Mouse (Mus musculus) kidney, embryonic 14.5 days (tissue): ENCODE measurements around the gene Upk1b. TPM values are rescaled to one million over a fixed set of nuclear protein-coding genes. Genes with fewer than 3 reads are reported as not detected.

Experiments
- ATAC-seq: fragments of 200-750 bp; cut with Nextera tagmentation; 2 replicates; pipeline ENCODE4 v1.8.0; 2017; ENCODE audit warnings: moderate number of reproducible peaks, mild to moderate bottlenecking, moderate TSS enrichment, moderate library complexity; ENCODE audit not compliant: low FRiP score, low TSS enrichment
- H3K27ac ChIP-seq: fragments of 300-500 bp; sonication (generic); 2 replicates; pipeline ENCODE4 v1.5.1; 2014; ENCODE audit warnings: low read depth, mild to moderate bottlenecking, low read length, moderate library complexity, mixed read lengths
- H3K27me3 ChIP-seq: fragments of 300-500 bp; sonication (generic); 2 replicates; pipeline ENCODE4 v1.6.1; 2014; ENCODE audit warnings: mild to moderate bottlenecking, low read length; ENCODE audit not compliant: control insufficient read depth, insufficient read depth
- H3K36me3 ChIP-seq: fragments of 300-500 bp; sonication (generic); 2 replicates; pipeline ENCODE4 v1.6.1; 2014; ENCODE audit warnings: low read length, mixed read lengths; ENCODE audit not compliant: control insufficient read depth, insufficient read depth
- H3K4me1 ChIP-seq: fragments of 300-500 bp; sonication (generic); 2 replicates; pipeline ENCODE4 v1.6.1; 2014; ENCODE audit warnings: low read length, mixed read lengths; ENCODE audit not compliant: control insufficient read depth, insufficient read depth
- H3K4me2 ChIP-seq: fragments of 300-500 bp; sonication (generic); replicated peaks from 2 replicates; pipeline ENCODE4 v1.6.1; 2014; ENCODE audit warnings: low read depth, mild to moderate bottlenecking, low read length
- H3K4me3 ChIP-seq: fragments of 300-500 bp; sonication (generic); 2 replicates; pipeline ENCODE4 v1.5.1; 2014; ENCODE audit warnings: mild to moderate bottlenecking, low read length
- H3K9ac ChIP-seq: fragments of 300-500 bp; sonication (generic); 2 replicates; pipeline ENCODE4 v1.6.1; 2014; ENCODE audit warnings: low read depth, mild to moderate bottlenecking, low read length, moderate library complexity
- H3K9me3 ChIP-seq: fragments of 300-500 bp; sonication (generic); 2 replicates; pipeline ENCODE4 v1.6.1; 2016; ENCODE audit warnings: low read length; ENCODE audit not compliant: control insufficient read depth
- WGBS: fragments of 180-500 bp; shearing (Covaris S2); extraction: QIAGEN DNeasy Blood & Tissue Kit; methylation state at CpG from one replicate; pipeline ENCODE4 v1.1.7; 2014; 5-methylcytosine and 5-hydroxymethylcytosine counted together
- polyA plus RNA-seq: library from polyadenylated mRNA; unstranded; fragments of >200 nt; fragmentation: Nextera tagmentation; extraction: Ambion mirVana; gene quantifications from 2 replicates; pipeline ENCODE4 v1.2.1, GENCODE M21; 2014

Gene Upk1b
- polyA plus RNA-seq, 1 experiment from 2014 or later = 2.2 TPM

DNA sequence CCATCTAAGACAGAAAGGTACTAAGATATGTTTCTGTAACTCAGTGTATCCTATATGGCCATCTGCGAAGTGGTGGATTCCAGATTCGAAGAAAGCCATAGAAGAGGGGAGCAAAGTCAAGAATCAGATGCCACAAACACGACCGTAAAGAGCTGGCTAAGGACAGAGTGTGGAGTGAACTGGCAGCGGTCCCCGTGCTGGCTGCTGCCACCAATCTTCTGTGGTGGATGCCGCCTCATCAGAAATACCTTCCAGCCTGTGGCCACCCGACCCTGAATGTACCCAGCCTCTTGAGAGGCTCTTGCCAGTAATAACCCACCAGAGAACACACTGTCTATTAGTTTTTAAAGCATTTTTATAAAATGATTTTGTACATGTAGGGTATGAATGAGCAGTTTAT lies 31.7 kb downstream of the Upk1b start:
- Histone ChIP-seq H3K27me3 (no peaks in the 10 kb centered on the region), H3K4me3 (no peak overlapping the region), H3K27ac (no peak overlapping the region), H3K9ac (no peak overlapping the region), H3K9me3 (no peaks in the 10 kb centered on the region), H3K4me2 (no peak overlapping the region), H3K36me3 (peaks cover 8% of the 10 kb centered on the region; the same call in 1 of the 2 replicates), H3K4me1 (no peaks in the 10 kb centered on the region)
- ATAC-seq = no peak
- WGBS = 92% methylated on average over 8 of the region's 8 CpGs

DNA sequence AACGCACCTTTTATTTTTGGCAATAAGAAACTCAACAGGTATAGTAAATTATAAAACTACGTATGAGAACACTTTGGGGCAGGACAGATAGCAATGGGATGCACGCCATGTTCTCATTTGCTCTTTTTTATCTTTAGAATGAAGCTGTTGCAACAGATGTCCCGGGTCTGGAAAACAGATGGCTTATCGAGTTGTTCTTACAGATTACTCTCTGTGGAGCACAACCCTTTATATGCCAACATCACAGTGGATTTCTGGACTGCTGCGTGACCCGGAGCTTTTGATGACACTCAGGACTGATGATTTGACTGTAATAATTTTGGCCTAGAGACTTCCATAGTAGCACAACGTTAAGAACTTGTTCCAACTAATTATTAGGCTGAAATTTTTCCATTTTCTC lies 32.4 kb downstream of the Upk1b start:
- peaks cover 8% of the 10 kb centered on the region; the same call in 1 of the 2 replicates for H3K36me3 ChIP-seq
- no peaks in the 10 kb centered on the region for H3K9me3 ChIP-seq
- no peak overlapping the region for H3K27ac ChIP-seq
- 90% methylated on average over 8 of the region's 8 CpGs for WGBS
- H3K4me1 ChIP-seq = no peaks in the 10 kb centered on the region
- no peak overlapping the region for H3K4me2 ChIP-seq
- no peak for ATAC-seq
- H3K9ac ChIP-seq = no peak overlapping the region
- no peak overlapping the region for H3K4me3 ChIP-seq
- no peaks in the 10 kb centered on the region for H3K27me3 ChIP-seq

DNA sequence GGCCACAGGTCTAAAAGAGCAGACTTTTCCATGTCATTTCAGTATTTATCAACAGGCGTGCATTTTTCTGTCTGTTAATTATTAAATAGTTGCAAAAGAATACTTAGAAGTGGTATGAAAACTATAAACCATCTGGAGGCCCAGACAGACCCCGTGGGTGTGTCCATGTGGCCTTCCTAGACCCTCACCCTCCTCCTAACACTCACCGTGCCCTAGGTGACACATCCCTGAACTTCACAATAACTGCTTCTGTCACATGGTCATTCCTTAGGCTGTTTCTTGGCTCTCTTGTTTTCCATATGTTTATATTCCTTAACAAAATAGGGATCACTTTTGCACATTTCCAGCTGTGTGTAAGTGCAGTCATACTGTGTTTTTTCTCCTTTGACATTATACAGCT lies 33.5 kb downstream of the Upk1b start:
- H3K36me3 ChIP-seq = peaks cover 8% of the 10 kb centered on the region; the same call in 1 of the 2 replicates
- ATAC-seq = no peak
- H3K27me3 ChIP-seq = no peaks in the 10 kb centered on the region
- 57% methylated on average over 3 of the region's 3 CpGs for WGBS
- H3K4me1 ChIP-seq = no peaks in the 10 kb centered on the region
- no peak overlapping the region for H3K4me3 ChIP-seq
- H3K9me3 ChIP-seq = no peaks in the 10 kb centered on the region
- H3K4me2 ChIP-seq = no peak overlapping the region
- H3K27ac ChIP-seq = no peak overlapping the region
- no peak overlapping the region for H3K9ac ChIP-seq

DNA sequence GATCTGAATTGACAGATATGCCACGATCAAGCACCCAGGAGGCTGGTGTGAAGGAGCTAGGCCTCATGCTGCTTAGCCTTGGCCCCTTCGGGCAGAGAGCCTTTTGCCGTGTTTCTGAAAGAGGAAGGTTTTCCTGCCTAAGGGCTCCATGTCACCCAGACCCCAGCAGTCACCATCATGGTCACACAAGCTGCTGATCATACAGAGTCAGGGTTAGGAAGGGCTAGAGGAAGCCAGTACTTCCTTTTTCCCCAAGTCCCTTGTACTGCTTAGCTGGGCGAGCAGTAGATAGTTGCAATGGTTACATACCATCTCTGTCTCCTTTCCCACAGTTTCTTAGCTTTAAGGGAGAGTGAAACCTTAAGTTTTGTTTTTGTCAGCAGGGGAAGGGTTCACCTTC lies 36.6 kb downstream of the Upk1b start:
- H3K27ac ChIP-seq = peak overlapping the region; percentile 19; the same call in 1 of the 2 replicates
- no peak for ATAC-seq
- peak overlapping the region; percentile 7; the same call in 1 of the 2 replicates for H3K9ac ChIP-seq
- no peak overlapping the region for H3K4me2 ChIP-seq
- H3K4me1 ChIP-seq = no peaks in the 10 kb centered on the region
- WGBS = 85% methylated on average over 4 of the region's 4 CpGs
- peaks cover 13% of the 10 kb centered on the region; the same call in 1 of the 2 replicates for H3K36me3 ChIP-seq
- no peak overlapping the region for H3K4me3 ChIP-seq
- no peaks in the 10 kb centered on the region for H3K27me3 ChIP-seq
- no peaks in the 10 kb centered on the region for H3K9me3 ChIP-seq

DNA sequence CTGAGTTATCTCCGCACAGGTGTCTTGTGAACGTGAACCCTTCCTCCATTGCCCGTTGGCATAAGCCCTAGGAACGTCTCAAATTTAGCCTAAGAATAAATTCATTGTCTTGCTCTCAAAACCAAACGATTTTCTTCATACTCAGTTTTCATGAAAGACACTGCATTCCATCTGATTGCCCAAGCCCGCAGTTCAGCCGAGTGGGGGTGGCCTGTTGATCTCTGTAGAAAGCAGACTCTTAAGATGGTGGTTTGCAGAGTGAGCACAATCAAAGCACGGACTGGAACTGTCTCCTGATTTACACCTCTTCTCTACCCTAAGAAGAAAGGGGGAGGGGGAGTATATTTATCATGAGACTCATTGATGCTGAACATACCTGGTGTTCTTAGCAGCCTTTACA lies 37.7 kb downstream of the Upk1b start:
- WGBS = 70% methylated on average over 8 of the region's 8 CpGs
- no peak overlapping the region for H3K9ac ChIP-seq
- no peaks in the 10 kb centered on the region for H3K9me3 ChIP-seq
- H3K4me1 ChIP-seq = no peaks in the 10 kb centered on the region
- H3K27me3 ChIP-seq = no peaks in the 10 kb centered on the region
- H3K4me3 ChIP-seq = no peak overlapping the region
- no peak for ATAC-seq
- no peak overlapping the region for H3K4me2 ChIP-seq
- peaks cover 14% of the 10 kb centered on the region; the same call in 1 of the 2 replicates for H3K36me3 ChIP-seq
- H3K27ac ChIP-seq = no peak overlapping the region

DNA sequence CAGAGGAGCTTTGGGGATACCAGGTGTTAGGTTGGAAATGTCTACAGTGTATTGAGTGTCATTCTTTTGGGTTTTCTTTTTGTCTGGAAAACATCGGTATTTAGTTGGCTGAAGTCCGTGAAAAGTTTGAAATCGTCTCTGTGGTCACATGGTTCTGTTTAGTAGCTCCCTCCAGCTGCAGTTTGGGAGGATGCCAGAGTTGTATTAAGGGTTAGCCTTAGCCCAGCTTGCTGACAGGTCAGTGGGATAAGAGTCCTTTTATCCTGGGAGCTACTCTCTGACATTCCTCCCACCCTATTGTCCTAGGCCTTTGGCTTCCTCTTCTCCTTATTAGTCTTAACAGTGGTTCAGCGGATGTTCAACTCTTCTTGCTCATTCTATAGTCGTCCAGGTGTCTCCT lies 38.2 kb downstream of the Upk1b start:
- 87% methylated on average over 5 of the region's 5 CpGs for WGBS
- peaks cover 14% of the 10 kb centered on the region; the same call in 1 of the 2 replicates for H3K36me3 ChIP-seq

DNA sequence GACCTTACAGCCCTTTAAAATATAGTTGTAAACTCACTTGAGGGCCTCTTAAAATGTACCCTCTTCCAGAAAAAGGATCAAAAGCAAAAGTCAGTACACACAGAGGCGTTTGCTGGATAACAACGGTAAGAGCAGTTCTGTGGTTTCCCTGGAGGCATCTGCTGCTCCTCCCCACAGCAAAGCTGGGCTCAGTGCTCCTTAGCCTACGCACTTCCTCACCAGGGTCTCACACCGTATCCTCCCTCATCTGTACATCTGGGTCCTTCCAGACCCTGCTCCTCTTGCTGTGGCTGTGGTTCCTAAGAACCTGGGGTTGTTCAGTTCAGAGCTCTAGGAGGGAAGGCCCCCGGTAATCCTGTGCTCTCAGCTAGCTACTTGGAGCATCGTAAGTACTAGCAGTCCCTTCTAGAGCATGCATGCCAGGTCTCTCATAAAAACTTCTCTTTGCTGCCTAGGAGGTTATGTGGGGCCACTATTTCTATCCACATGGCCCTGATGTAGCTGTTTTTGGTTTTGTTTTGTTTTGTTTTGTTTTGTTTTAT lies 39.2 kb downstream of the Upk1b start:
- Histone ChIP-seq H3K36me3 (peaks cover 14% of the 10 kb centered on the region; the same call in 1 of the 2 replicates), H3K9ac (no peak overlapping the region), H3K27ac (no peak overlapping the region), H3K9me3 (no peaks in the 10 kb centered on the region), H3K4me3 (no peak overlapping the region), H3K4me1 (no peaks in the 10 kb centered on the region), H3K4me2 (no peak overlapping the region), H3K27me3 (no peaks in the 10 kb centered on the region)
- ATAC-seq = no peak
- WGBS = 76% methylated on average over 6 of the region's 6 CpGs

More for the DNA sequence above, 38.2 kb downstream of the Upk1b start:
- no peaks in the 10 kb centered on the region for H3K4me1 ChIP-seq
- no peak for ATAC-seq
- no peak overlapping the region for H3K4me3 ChIP-seq
- H3K4me2 ChIP-seq = no peak overlapping the region
- no peaks in the 10 kb centered on the region for H3K9me3 ChIP-seq
- no peak overlapping the region for H3K27ac ChIP-seq
- no peaks in the 10 kb centered on the region for H3K27me3 ChIP-seq
- H3K9ac ChIP-seq = no peak overlapping the region

DNA sequence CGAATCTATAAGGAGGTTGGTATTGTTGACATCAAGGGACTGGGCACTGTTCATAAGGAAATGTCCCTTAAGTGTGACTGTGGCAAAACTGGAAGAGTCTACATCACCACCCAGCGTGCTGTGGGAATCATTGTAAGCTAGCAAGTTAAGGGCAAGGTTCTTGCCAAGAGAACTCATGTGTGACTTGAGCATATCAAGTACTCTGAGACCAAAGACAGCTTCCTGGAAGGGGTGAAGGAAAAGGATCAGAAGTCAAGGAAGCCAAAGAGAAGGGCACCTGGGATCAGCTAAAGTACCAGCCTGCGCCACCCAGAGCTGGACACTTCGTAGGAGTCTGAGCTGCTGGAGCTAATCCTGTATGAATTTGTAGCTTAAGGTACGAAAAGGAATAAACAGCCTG lies 39.9 kb downstream of the Upk1b start:
- Histone ChIP-seq H3K4me1 (no peaks in the 10 kb centered on the region), H3K27ac (no peak overlapping the region), H3K36me3 (peaks cover 14% of the 10 kb centered on the region; the same call in 1 of the 2 replicates), H3K4me3 (no peak overlapping the region), H3K4me2 (no peak overlapping the region), H3K27me3 (no peaks in the 10 kb centered on the region), H3K9me3 (no peaks in the 10 kb centered on the region), H3K9ac (no peak overlapping the region)
- WGBS = 88% methylated on average over 5 of the region's 5 CpGs
- ATAC-seq = no peak

DNA sequence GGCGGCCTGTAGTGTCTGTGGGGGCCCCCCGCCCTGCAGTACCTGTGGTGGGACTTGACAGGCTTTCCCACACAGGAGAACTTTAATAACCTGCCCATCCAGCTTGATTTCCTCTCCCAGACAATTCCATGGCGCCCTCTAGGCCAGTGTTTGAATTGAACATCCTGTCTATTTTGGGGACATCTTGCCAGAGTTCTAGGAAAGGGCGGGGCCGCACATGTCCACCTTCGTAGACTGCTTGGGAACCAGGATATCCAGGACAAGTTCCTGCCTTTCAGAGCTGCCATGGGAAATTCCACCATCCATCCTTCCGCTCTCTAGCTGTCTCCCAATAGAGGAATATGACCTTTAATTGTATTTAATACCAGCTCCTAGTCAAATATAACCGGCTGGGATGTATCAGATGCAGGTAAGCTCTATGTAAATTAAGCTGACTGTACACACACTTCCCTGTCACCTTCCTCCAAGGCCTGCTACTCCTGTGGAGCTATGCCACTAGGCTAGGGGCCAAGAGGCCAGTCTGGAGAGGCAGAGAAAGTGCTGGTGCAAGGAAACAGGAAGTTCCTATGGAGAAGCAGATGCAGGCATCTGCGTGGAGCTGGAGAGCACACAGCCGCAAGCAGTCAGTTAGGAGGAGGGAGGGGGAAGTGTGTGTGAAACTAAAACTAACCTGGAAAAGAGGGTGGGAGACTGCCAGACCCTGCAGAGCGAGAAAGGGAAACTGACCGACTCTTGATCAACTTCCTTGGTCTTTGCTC lies 41.8 kb downstream of the Upk1b start:
- ATAC-seq = no peak
- H3K27ac ChIP-seq = peak overlapping the region; percentile 17; the same call in 1 of the 2 replicates
- H3K4me2 ChIP-seq = no peak overlapping the region
- H3K27me3 ChIP-seq = no peaks in the 10 kb centered on the region
- H3K36me3 ChIP-seq = peaks cover 14% of the 10 kb centered on the region; the same call in 1 of the 2 replicates
- no peak overlapping the region for H3K9ac ChIP-seq
- WGBS = 86% methylated on average over 12 of the region's 12 CpGs
- H3K4me1 ChIP-seq = peaks cover 3% of the 10 kb centered on the region; the same call in 1 of the 2 replicates
- no peak overlapping the region for H3K4me3 ChIP-seq
- no peaks in the 10 kb centered on the region for H3K9me3 ChIP-seq
